ENCODE assay signal across 10 mouse cellular contexts in genomic region chr8:79828763-79829542, GRCm38 (mm10).
DNase-seq lines count a peak whose midpoint lies in the region; ATAC-seq and TF ChIP-seq lines count a peak whose summit lies in the region.
"Had no signal": no experiment of that assay in that cellular context is flagged by ENCODE, and none has a peak within 500 bp of the region (broad histone marks: within the 10 kb centered on the region; RNA-seq: fewer than 3 reads in every experiment).

No protein-coding gene starts in this region.

- 44% methylated on average over 8 of the region's 8 CpGs for WGBS in heart, embryonic 11.5 days (ENCODE audit: insufficient replicate concordance)
- 13% methylated on average over 8 of the region's 8 CpGs for WGBS in forebrain, postnatal 0 days
- 8% methylated on average over 8 of the region's 8 CpGs for WGBS in midbrain, embryonic 15.5 days

- H3K4me1 ChIP-seq in heart, embryonic 11.5 days (ENCODE audit: control insufficient read depth, insufficient read depth, low read length) = no peaks in the 10 kb centered on the region
- peaks cover 6% of the 10 kb centered on the region; the same call in 1 of the 2 replicates for H3K4me1 ChIP-seq in forebrain, postnatal 0 days (ENCODE audit: insufficient read depth)
- peaks cover 5% of the 10 kb centered on the region; the same call in 1 of the 2 replicates for H3K4me1 ChIP-seq in midbrain, embryonic 15.5 days

- no peak overlapping the region for H3K27ac ChIP-seq in heart, embryonic 11.5 days (ENCODE audit: low read depth, low read length)
- no peak overlapping the region for H3K27ac ChIP-seq in forebrain, postnatal 0 days (ENCODE audit: low read depth, low read length)
- no peak overlapping the region for H3K27ac ChIP-seq in midbrain, embryonic 15.5 days

- no peaks in the 10 kb centered on the region for H3K9me3 ChIP-seq in heart, embryonic 11.5 days (replicated peaks; ENCODE audit: control insufficient read depth, low read length)
- no peaks in the 10 kb centered on the region for H3K9me3 ChIP-seq in forebrain, postnatal 0 days (ENCODE audit: low read length)
- no peaks in the 10 kb centered on the region for H3K9me3 ChIP-seq in midbrain, embryonic 15.5 days

- H3K9ac ChIP-seq in heart, embryonic 11.5 days (ENCODE audit: low read depth, low read length) = no peak overlapping the region
- no peak overlapping the region for H3K9ac ChIP-seq in forebrain, postnatal 0 days
- no peak overlapping the region for H3K9ac ChIP-seq in midbrain, embryonic 15.5 days

- no peaks in the 10 kb centered on the region for H3K36me3 ChIP-seq in heart, embryonic 11.5 days (ENCODE audit: control insufficient read depth, insufficient read depth, low read length)
- no peaks in the 10 kb centered on the region for H3K36me3 ChIP-seq in forebrain, postnatal 0 days (ENCODE audit: insufficient read depth)
- H3K36me3 ChIP-seq in midbrain, embryonic 15.5 days (replicated peaks) = no peaks in the 10 kb centered on the region

- intact Hi-C loops in heart, postnatal 10 days (cut with DNase I) = no loop called here

- no peak for ATAC-seq in heart, embryonic 11.5 days (replicated peaks; ENCODE audit: insufficient number of reproducible peaks, low FRiP score, low TSS enrichment)
- ATAC-seq in forebrain, postnatal 0 days = peak; percentile 68
- peak; percentile 84 for ATAC-seq in midbrain, embryonic 15.5 days (replicated peaks)

- no peak for TF ChIP-seq CTCF in forebrain, postnatal 0 days (IDR thresholded peaks at IDR 0.05; ENCODE audit: low read depth)

- H3K4me3 ChIP-seq in heart, embryonic 11.5 days (ENCODE audit: low read depth, low read length) = no peak overlapping the region
- no peak overlapping the region for H3K4me3 ChIP-seq in forebrain, postnatal 0 days (ENCODE audit: low read depth, low read length)
- peak overlapping the region; percentile 1; the same call in 1 of the 2 replicates for H3K4me3 ChIP-seq in midbrain, embryonic 15.5 days

- peak overlapping the region; percentile 40 for H3K4me2 ChIP-seq in heart, embryonic 11.5 days
- peak overlapping the region; percentile 34; the same call in 1 of the 2 replicates for H3K4me2 ChIP-seq in forebrain, postnatal 0 days (ENCODE audit: low read depth)
- H3K4me2 ChIP-seq in midbrain, embryonic 15.5 days = peak overlapping the region; percentile 34

- DNase-seq in heart, postnatal 10 days = no peak
- DNase-seq in embryo, embryonic 10.5 days (ENCODE audit: low spot score) = peak; percentile 66
- DNase-seq in forebrain, postnatal 0 days = peak; percentile 30
- DNase-seq in liver = no peak
- no peak for DNase-seq in kidney, adult 18-20 months
- DNase-seq in frontal cortex, adult 2 months (ENCODE audit: extremely low spot score in 1 of 2, low spot score in 1 of 2) = no peak
- DNase-seq: heart, postnatal 36 days; lung, postnatal 36 days had no signal

- H3K27me3 ChIP-seq in heart, embryonic 11.5 days (ENCODE audit: control insufficient read depth, insufficient read depth, low read length) = no peaks in the 10 kb centered on the region
- no peaks in the 10 kb centered on the region for H3K27me3 ChIP-seq in forebrain, postnatal 0 days (ENCODE audit: insufficient read depth, low read length)
- H3K27me3 ChIP-seq in midbrain, embryonic 15.5 days (replicated peaks) = peaks cover 21% of the 10 kb centered on the region; the same call in 1 of the 2 replicates

Comparison
In these comparisons a context has a peak if more than half of its experiments do, and no peak if none do; other contexts are left out.
1. DNase-seq: peak in embryo, embryonic 10.5 days (single experiment) and forebrain, postnatal 0 days (single experiment); none in heart, postnatal 10 days (0 of 2), liver (single experiment), kidney, adult 18-20 months (single experiment) and frontal cortex, adult 2 months (0 of 2).
2. Peak in every context shown above with its lines, with median percentiles within 50 percentile points of each other: H3K4me2 ChIP-seq.